11 mouse cellular contexts compared by ENCODE assay signal in genomic region chr6:42309816-42310378, GRCm38 (mm10). TPM values are rescaled to one million over a fixed set of nuclear protein-coding genes. Genes with fewer than 3 reads are reported as not detected.
DNase-seq lines count a peak whose midpoint lies in the region; ATAC-seq and TF ChIP-seq lines count a peak whose summit lies in the region.
"Had no signal": no experiment of that assay in that cellular context is flagged by ENCODE, and none has a peak within 500 bp of the region (broad histone marks: within the 10 kb centered on the region; RNA-seq: fewer than 3 reads in every experiment).

No protein-coding gene starts in this region.

- H3K9me3 ChIP-seq in forebrain, embryonic 16.5 days (ENCODE audit: control insufficient read depth, low read length) = no peaks in the 10 kb centered on the region
- H3K9me3 ChIP-seq: embryonic facial prominence, embryonic 10.5 days had no signal

- H3K9ac ChIP-seq in forebrain, embryonic 16.5 days (replicated peaks; ENCODE audit: low read depth, low read length) = no peak overlapping the region
- H3K9ac ChIP-seq: hindbrain, embryonic 14.5 days had no signal

- H3K4me3 ChIP-seq in kidney, adult 2 months (ENCODE audit: insufficient read depth, low read depth, low read length) = no peak overlapping the region
- no peak overlapping the region for H3K4me3 ChIP-seq in spleen, adult 2 months (ENCODE audit: extremely low read depth, insufficient read depth, insufficient read length)
- no peak overlapping the region for H3K4me3 ChIP-seq in forebrain, embryonic 16.5 days (replicated peaks; ENCODE audit: low read length)
- H3K4me3 ChIP-seq: embryonic facial prominence, embryonic 10.5 days had no signal

- no peak overlapping the region for H3K4me2 ChIP-seq in forebrain, embryonic 16.5 days (ENCODE audit: low read length)
- H3K4me2 ChIP-seq: hindbrain, embryonic 14.5 days had no signal

- H3K27me3 ChIP-seq in kidney, adult 2 months (replicated peaks; ENCODE audit: control insufficient read depth, insufficient read depth, low read length) = no peaks in the 10 kb centered on the region
- H3K27me3 ChIP-seq in spleen, adult 2 months (ENCODE audit: control insufficient read depth, insufficient read depth, low read length) = no peaks in the 10 kb centered on the region
- no peaks in the 10 kb centered on the region for H3K27me3 ChIP-seq in forebrain, embryonic 16.5 days (replicated peaks; ENCODE audit: control insufficient read depth, insufficient read depth, low read length)

- no peaks in the 10 kb centered on the region for H3K4me1 ChIP-seq in kidney, adult 2 months (ENCODE audit: control insufficient read depth, insufficient read depth, low read length)
- H3K4me1 ChIP-seq in spleen, adult 2 months (ENCODE audit: control insufficient read depth, insufficient read depth, insufficient read length) = peaks cover 2% of the 10 kb centered on the region; the same call in 1 of the 2 replicates
- H3K4me1 ChIP-seq in forebrain, embryonic 16.5 days (replicated peaks; ENCODE audit: control insufficient read depth, insufficient read depth, low read length) = no peaks in the 10 kb centered on the region
- H3K4me1 ChIP-seq: embryonic facial prominence, embryonic 10.5 days had no signal

- peak; percentile 62; the same call in 1 of the 2 replicates for ATAC-seq in megakaryocyte-erythroid progenitor cell, adult 5-6 weeks (replicated peaks; ENCODE audit: low FRiP score, low TSS enrichment, poor library complexity, severe bottlenecking)
- no peak for ATAC-seq in forebrain, embryonic 16.5 days

- no peak for TF ChIP-seq POLR2A in kidney, adult 2 months (IDR thresholded peaks at IDR 0.05; ENCODE audit: low read depth, low read length)
- TF ChIP-seq POLR2A in spleen, adult 2 months (IDR thresholded peaks at IDR 0.05; ENCODE audit: low read depth, low read length) = no peak

- peak; percentile 30; the same call in 1 of the 2 replicates for TF ChIP-seq CTCF in kidney, adult 2 months (conservative IDR thresholded peaks at IDR 0.05; ENCODE audit: insufficient read depth, insufficient read length, low read depth, low read length)
- TF ChIP-seq CTCF in spleen, adult 2 months (IDR thresholded peaks at IDR 0.05; ENCODE audit: extremely low read depth, insufficient read depth, insufficient read length, insufficient replicate concordance) = peak; percentile 7; the same call in 1 of the 2 replicates

- H3K27ac ChIP-seq in kidney, adult 2 months (ENCODE audit: insufficient read depth, low read depth, low read length) = no peak overlapping the region
- H3K27ac ChIP-seq in spleen, adult 2 months (ENCODE audit: insufficient read depth, low read length) = no peak overlapping the region
- H3K27ac ChIP-seq in forebrain, embryonic 16.5 days (ENCODE audit: low read length) = no peak overlapping the region
- H3K27ac ChIP-seq: embryonic facial prominence, embryonic 10.5 days; hindbrain, embryonic 14.5 days had no signal

- peak; percentile 15 for DNase-seq in adrenal gland, postnatal 10 days
- DNase-seq in adrenal gland, postnatal 4 days (ENCODE audit: low spot score in 2 of 2) = no peak
- peak; percentile 6 for DNase-seq in kidney, adult 2 months
- DNase-seq in kidney, adult 18-20 months = no peak
- DNase-seq in spleen, adult 2 months (ENCODE audit: low read depth in 1 of 2, low spot score in 2 of 2) = no peak
- DNase-seq in spleen, adult 18-20 months = no peak

- WGBS in kidney, adult 2 months = 54% methylated on average over 8 of the region's 8 CpGs
- 73% methylated on average over 8 of the region's 8 CpGs for whole genome bisulfite sequencing in spleen, adult 2 months
- WGBS in forebrain, embryonic 16.5 days = 48% methylated on average over 8 of the region's 8 CpGs

- no peaks in the 10 kb centered on the region for H3K36me3 ChIP-seq in kidney, adult 2 months (ENCODE audit: control insufficient read depth, insufficient read depth, low read length)
- no peaks in the 10 kb centered on the region for H3K36me3 ChIP-seq in spleen, adult 2 months (ENCODE audit: control insufficient read depth, insufficient read depth, low read length)
- H3K36me3 ChIP-seq in forebrain, embryonic 16.5 days (ENCODE audit: control insufficient read depth, insufficient read depth) = peaks cover 9% of the 10 kb centered on the region

RNA-seq across cellular contexts. Expression of gene Fam131b, which starts 14.5 kb away (rescaled TPM):
- 1 to 10 TPM in 1 of 2 experiments, under 1 TPM in 1; 0.81 to 1.2 TPM for total RNA-seq in adrenal gland, postnatal 10 days (2021)
- 1 to 10 TPM; 1.3 to 1.5 TPM for total RNA-seq in adrenal gland, postnatal 4 days (2021)
- 0.05 TPM in 2 replicates for polyA plus RNA-seq in kidney, adult 2 months (2012; rRNA removed)
- 0.06 and 0.15 TPM in 2 replicates for polyA plus RNA-seq in spleen, adult 2 months (2012; rRNA removed)
- total RNA-seq in megakaryocyte-erythroid progenitor cell, adult 5-6 weeks (2014; fragmentation: Nextera tagmentation) = not detected in 2 replicates
- not detected in 2 replicates for total RNA-seq in megakaryocyte-erythroid progenitor cell, adult 5-6 weeks (2017)
- 5.3 and 7.1 TPM in 2 replicates for polyA plus RNA-seq in forebrain, embryonic 16.5 days (2015; fragmentation: Nextera tagmentation; extraction: Ambion mirVana)

RNA-seq across cellular contexts. Expression of gene Clcn1, which starts 23.4 kb away (rescaled TPM):
- total RNA-seq in adrenal gland, postnatal 10 days (2021) = 1 to 10 TPM in 1 of 2 experiments, under 1 TPM in 1; 0.81 to 5.7 TPM
- 1 to 10 TPM; 1.5 to 2.6 TPM for total RNA-seq in adrenal gland, postnatal 4 days (2021)
- polyA plus RNA-seq in kidney, adult 2 months (2012; rRNA removed) = 0.04 and 0.86 TPM in 2 replicates
- 0.18 and 0.26 TPM in 2 replicates for polyA plus RNA-seq in spleen, adult 2 months (2012; rRNA removed)
- not detected in 2 replicates for total RNA-seq in megakaryocyte-erythroid progenitor cell, adult 5-6 weeks (2014; fragmentation: Nextera tagmentation)
- total RNA-seq in megakaryocyte-erythroid progenitor cell, adult 5-6 weeks (2017) = not detected in 2 replicates
- polyA plus RNA-seq in forebrain, embryonic 16.5 days (2015; fragmentation: Nextera tagmentation; extraction: Ambion mirVana) = 1.6 and 2.0 TPM in 2 replicates

RNA-seq across cellular contexts. Expression of gene Zyx, which starts 39.5 kb away (rescaled TPM):
- 100 to 1,000 TPM in 1 of 2 experiments, 10 to 100 TPM in 1; 73.1 to 112 TPM for total RNA-seq in adrenal gland, postnatal 10 days (2021)
- total RNA-seq in adrenal gland, postnatal 4 days (2021) = 100 to 1,000 TPM; 106 to 111 TPM
- polyA plus RNA-seq in kidney, adult 2 months (2012; rRNA removed) = 90.0 and 94.2 TPM in 2 replicates
- polyA plus RNA-seq in spleen, adult 2 months (2012; rRNA removed) = 184 and 228 TPM in 2 replicates
- total RNA-seq in megakaryocyte-erythroid progenitor cell, adult 5-6 weeks (2014; fragmentation: Nextera tagmentation) = 43.6 and 51.9 TPM in 2 replicates
- total RNA-seq in megakaryocyte-erythroid progenitor cell, adult 5-6 weeks (2017) = 8.7 and 15.9 TPM in 2 replicates
- polyA plus RNA-seq in forebrain, embryonic 16.5 days (2015; fragmentation: Nextera tagmentation; extraction: Ambion mirVana) = 33.6 and 37.1 TPM in 2 replicates

RNA-seq across cellular contexts. Expression of gene Casp2, which starts 45.1 kb away (rescaled TPM):
- 10 to 100 TPM; 20.9 to 33.4 TPM for total RNA-seq in adrenal gland, postnatal 10 days (2021)
- 10 to 100 TPM; 52.4 to 61.4 TPM for total RNA-seq in adrenal gland, postnatal 4 days (2021)
- 17.4 and 18.2 TPM in 2 replicates for polyA plus RNA-seq in kidney, adult 2 months (2012; rRNA removed)
- 32.2 and 33.6 TPM in 2 replicates for polyA plus RNA-seq in spleen, adult 2 months (2012; rRNA removed)
- 68.3 and 86.6 TPM in 2 replicates for total RNA-seq in megakaryocyte-erythroid progenitor cell, adult 5-6 weeks (2014; fragmentation: Nextera tagmentation)
- total RNA-seq in megakaryocyte-erythroid progenitor cell, adult 5-6 weeks (2017) = 51.2 and 76.1 TPM in 2 replicates
- 62.1 and 72.2 TPM in 2 replicates for polyA plus RNA-seq in forebrain, embryonic 16.5 days (2015; fragmentation: Nextera tagmentation; extraction: Ambion mirVana)

RNA-seq across cellular contexts. Expression of gene Tmem139, which starts 48.1 kb away (rescaled TPM):
- total RNA-seq in adrenal gland, postnatal 10 days (2021) = under 1 TPM; 0.45 to 0.70 TPM
- total RNA-seq in adrenal gland, postnatal 4 days (2021) = 1 to 10 TPM in 1 of 2 experiments, under 1 TPM in 1; 0.37 to 1.7 TPM
- 28.3 and 34.0 TPM in 2 replicates for polyA plus RNA-seq in kidney, adult 2 months (2012; rRNA removed)
- polyA plus RNA-seq in spleen, adult 2 months (2012; rRNA removed) = not detected in 2 replicates
- not detected in 2 replicates for total RNA-seq in megakaryocyte-erythroid progenitor cell, adult 5-6 weeks (2014; fragmentation: Nextera tagmentation)
- total RNA-seq in megakaryocyte-erythroid progenitor cell, adult 5-6 weeks (2017) = not detected in 2 replicates
- polyA plus RNA-seq in forebrain, embryonic 16.5 days (2015; fragmentation: Nextera tagmentation; extraction: Ambion mirVana) = 0.21 and 0.24 TPM in 2 replicates
- total RNA-seq: left cerebral cortex, postnatal 10 days had no signal
- polyA plus RNA-seq: hindbrain, embryonic 14.5 days had no signal

Comparison
In these comparisons a context has a peak if more than half of its experiments do, and no peak if none do; other contexts are left out.
1. DNase-seq: peak in adrenal gland, postnatal 10 days (single experiment) and kidney, adult 2 months (single experiment); none in adrenal gland, postnatal 4 days (0 of 2), kidney, adult 18-20 months (single experiment), spleen, adult 2 months (0 of 2) and spleen, adult 18-20 months (0 of 2).